Mouse (Mus musculus): ENCODE results near the gene Scel.

Gene Scel

DNA sequence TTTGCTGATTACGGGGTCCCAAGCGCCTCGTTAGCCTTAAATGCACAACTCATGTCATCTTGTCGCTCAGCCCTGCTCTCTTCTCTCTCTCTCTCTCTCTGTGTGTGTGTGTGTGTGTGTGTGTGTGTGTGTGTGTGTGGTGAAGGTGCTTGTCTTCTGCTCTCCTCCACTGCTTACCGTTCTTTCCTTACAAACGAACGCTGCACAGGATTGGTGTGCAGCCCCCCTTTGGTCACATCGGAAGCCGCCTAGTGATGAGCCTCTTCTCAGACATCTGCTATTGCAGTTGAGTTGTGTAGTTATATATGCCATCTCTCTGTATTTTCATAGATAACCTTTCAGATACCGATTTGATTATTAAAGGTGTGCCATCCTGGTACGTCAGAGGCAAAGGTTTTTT, 138.0 kb downstream of the Scel start:
- DNase-seq (ENCODE audit: low read depth): no peak

DNA sequence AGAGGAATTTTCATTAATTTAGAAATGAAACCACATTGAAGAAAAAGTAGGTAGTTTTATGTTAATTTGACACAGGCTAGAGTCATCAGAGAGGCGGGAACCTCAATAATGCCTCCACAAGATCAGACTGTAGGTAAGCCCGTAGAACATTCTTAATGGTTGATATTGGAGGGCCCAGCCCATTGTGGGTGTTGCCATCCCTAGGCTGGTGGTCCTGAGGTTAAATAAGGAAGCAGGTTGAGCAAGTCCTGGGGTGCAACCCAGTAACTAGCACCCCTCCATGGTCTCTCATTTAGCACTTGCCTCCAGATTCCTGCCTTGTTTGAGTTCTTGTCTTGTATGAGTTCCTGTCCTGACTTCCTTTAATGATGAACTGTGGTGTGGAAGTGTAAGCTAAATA, 138.4 kb downstream of the Scel start:
- no peak for DNase-seq (ENCODE audit: low read depth)

DNA sequence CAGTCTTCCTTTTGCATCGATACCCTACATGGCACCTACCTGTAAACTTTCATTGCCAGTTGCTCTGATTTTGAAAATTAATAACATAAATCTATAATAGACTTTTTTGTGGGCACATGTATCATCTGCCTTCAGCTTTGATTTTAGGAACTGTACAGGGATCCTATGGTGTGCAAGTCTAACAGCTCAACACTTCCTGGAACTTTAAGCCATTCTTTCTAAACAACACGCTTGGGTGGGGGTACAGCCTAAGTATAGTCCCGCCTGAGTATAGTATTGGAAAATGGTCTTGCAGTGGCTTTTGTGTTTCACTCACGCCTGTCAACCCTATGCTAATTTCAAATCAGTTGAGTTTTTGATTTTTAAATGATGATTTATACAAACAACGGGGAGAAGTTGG, 139.4 kb downstream of the Scel start:
- no peak for DNase-seq (ENCODE audit: low read depth)

DNA sequence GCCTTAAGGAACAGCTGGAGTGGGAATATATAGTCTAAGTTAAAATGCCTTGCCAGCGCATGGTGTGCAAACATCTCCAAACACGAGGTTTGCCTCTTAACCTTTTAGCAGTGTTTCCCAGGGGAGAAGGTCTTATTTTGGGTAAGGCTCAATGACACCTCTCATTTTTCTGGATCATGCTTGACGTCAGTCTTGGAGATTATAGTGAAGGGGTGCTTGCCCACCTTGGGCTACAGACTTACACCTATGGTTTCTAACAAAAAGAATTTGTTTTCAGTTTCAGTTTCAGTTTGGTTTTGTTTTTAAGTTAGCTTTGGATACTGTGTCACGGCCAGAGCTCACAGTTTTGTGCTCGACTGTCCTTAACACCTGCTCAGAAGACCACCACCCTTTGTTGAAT, 140.7 kb downstream of the Scel start:
- no peak for DNase-seq (ENCODE audit: low read depth)

DNA sequence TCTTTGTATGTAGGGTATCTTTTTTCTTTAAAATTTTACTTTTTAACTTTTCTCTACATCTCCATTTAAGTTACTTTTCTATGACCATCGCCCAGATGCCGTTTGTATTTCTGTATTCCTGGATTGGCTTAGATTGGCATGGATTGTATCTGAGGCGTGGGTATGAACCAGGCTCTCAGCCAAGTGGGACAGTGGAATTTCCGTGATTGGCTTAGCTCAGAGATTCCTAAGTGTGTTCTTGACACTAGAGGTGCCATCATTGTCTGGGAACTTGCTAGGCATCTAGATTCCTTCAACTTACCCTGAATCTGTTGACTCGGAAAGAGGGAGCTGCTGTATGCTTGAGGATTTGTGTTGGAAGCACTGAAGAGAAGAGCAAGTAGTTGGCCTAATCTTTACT, 142.3 kb downstream of the Scel start:
- no peak for DNase-seq (ENCODE audit: low read depth)

DNA sequence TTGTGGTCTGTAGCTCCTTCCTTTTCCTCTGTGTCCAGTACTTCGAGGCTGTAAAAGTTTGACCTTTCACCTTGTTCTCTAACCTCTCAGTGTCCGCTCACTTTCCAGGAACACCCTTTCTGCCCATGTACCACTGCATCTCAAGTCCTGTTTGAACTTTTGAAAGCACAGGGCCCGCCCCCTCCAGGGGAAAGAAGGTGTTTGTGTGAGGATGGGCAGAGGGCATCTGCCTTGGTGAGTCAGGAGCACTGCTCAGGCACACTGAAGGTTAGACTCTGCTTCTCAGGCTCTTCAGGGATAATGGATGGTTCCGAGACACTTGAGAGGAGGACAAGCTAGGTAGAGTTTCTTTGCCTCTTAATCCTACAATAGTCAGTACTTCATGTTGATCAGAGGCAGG, 144.7 kb downstream of the Scel start:
- DNase-seq (ENCODE audit: low read depth): no peak

Data from NIH3T3 (cell line).